Mouse (Mus musculus): ENCODE results near the gene Pan3.

GRCm38 (mm10) chr5:147489226-147489625, 59.3 kb downstream of the Pan3 start:
- TF ChIP-seq CTCF (IDR thresholded peaks at IDR 0.05; ENCODE audit: low read depth) (no peak), EP300 (IDR thresholded peaks at IDR 0.05; ENCODE audit: low read depth) (no peak)

Measured in heart, postnatal 0 days (tissue).